Mouse (Mus musculus) hindbrain, postnatal 0 days (tissue): ENCODE measurements around the gene Zcchc8. TPM values are rescaled to one million over a fixed set of nuclear protein-coding genes. Genes with fewer than 3 reads are reported as not detected.

Experiments used
- ATAC-seq: fragments of 200-750 bp; cut with Nextera tagmentation; 2 replicates; pipeline ENCODE4 v1.8.0; 2017; ENCODE audit warnings: mild to moderate bottlenecking, moderate TSS enrichment, moderate library complexity
- DNase-seq: peaks from one replicate; pipeline ENCODE4 v3.0.0-alpha.2; 2015; ENCODE audit warnings: low spot score
- H3K27ac ChIP-seq: fragments of 300-500 bp; sonication (generic); 2 replicates; pipeline ENCODE4 v1.5.1; 2014; ENCODE audit warnings: mild to moderate bottlenecking
- H3K27me3 ChIP-seq: fragments of 300-500 bp; sonication (generic); 2 replicates; pipeline ENCODE4 v1.6.1; 2014; ENCODE audit warnings: low read length, mixed read lengths; ENCODE audit not compliant: insufficient read depth
- H3K36me3 ChIP-seq: fragments of 300-500 bp; sonication (generic); 2 replicates; pipeline ENCODE4 v1.6.1; 2014; ENCODE audit warnings: low read length, mixed read lengths; ENCODE audit not compliant: insufficient read depth
- H3K4me1 ChIP-seq: fragments of 300-500 bp; sonication (generic); 2 replicates; pipeline ENCODE4 v1.6.1; 2014; ENCODE audit warnings: antibody characterized with exemption, low read length, mixed read lengths; ENCODE audit not compliant: insufficient read depth
- H3K4me2 ChIP-seq: fragments of 300-500 bp; sonication (generic); 2 replicates; pipeline ENCODE4 v1.6.1; 2014; ENCODE audit warnings: low read depth, mild to moderate bottlenecking, low read length, moderate library complexity, mixed read lengths
- H3K4me3 ChIP-seq: fragments of 300-500 bp; sonication (generic); 2 replicates; pipeline ENCODE4 v1.5.1; 2014; ENCODE audit warnings: low read length
- H3K9ac ChIP-seq: fragments of 300-500 bp; sonication (generic); replicated peaks from 2 replicates; pipeline ENCODE4 v1.6.1; 2014; ENCODE audit warnings: mild to moderate bottlenecking, low read length, moderate library complexity, mixed read lengths
- H3K9me3 ChIP-seq: fragments of 300-500 bp; sonication (generic); 2 replicates; pipeline ENCODE4 v1.6.1; 2016; ENCODE audit warnings: low read length, mixed read lengths
- CTCF ChIP-seq: IDR thresholded peaks from 2 replicates; pipeline ENCODE4 v1.5.1; 2016; ENCODE audit warnings: antibody characterized with exemption, control low read depth, low read depth
- WGBS: fragments of 180-500 bp; shearing (Covaris S2); extraction: QIAGEN DNeasy Blood & Tissue Kit; methylation state at CpG from one replicate; pipeline ENCODE4 v1.1.7; 2014; 5-methylcytosine and 5-hydroxymethylcytosine counted together
- polyA plus RNA-seq: library from polyadenylated mRNA; unstranded; fragments of >200 nt; fragmentation: Nextera tagmentation; extraction: Ambion mirVana; gene quantifications from 2 replicates; pipeline ENCODE4 v1.2.1, GENCODE M21; 2015
- total RNA-seq: library from RNA; depleted of rRNA; stranded (reverse); fragments of >200 nt; gene quantifications from 2 replicates; pipeline ENCODE4 v1.2.3, GENCODE M21; 2014

The Zcchc8 gene
- total and polyA plus RNA-seq, 2 experiments from 2014 or later, result 23.9 to 40.0 TPM

- Histone ChIP-seq H3K27me3 (no peaks in the 10 kb centered on the region), H3K4me3 (no peak overlapping the region), H3K9me3 (no peaks in the 10 kb centered on the region), H3K36me3 (no peaks in the 10 kb centered on the region), H3K27ac (no peak overlapping the region), H3K4me1 (peaks cover 2% of the 10 kb centered on the region; the same call in 1 of the 2 replicates), H3K4me2 (no peak overlapping the region), H3K9ac (no peak overlapping the region)
- ATAC-seq (no peak), DNase-seq (no peak)
- no peak for TF ChIP-seq CTCF
- 83% methylated on average over 9 of the region's 9 CpGs for WGBS
These were observed 45.2 kb downstream of the Zcchc8 start for GRCm38 (mm10) chr5:123675717-123676116.

DNA sequence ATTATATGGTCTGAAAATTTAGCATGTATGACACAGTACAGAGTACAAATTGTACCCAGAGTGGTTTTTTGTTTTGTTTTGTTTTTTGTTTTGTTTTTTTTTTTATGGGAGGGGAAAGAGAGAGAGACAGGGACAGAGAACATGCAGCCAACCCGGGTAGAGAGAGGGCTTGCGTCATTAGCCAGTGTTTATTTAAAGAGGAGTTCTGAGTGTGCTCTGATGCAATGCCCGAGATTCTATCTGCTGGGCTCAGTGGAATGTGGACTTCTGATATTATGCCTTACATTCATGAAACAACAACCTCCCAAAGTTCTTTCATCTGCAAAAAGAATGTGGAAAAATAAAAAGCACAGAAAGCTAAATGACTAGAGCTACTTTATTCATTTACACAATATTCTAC lies 45.7 kb downstream of the Zcchc8 start:
- H3K27ac ChIP-seq, result no peak overlapping the region
- no peaks in the 10 kb centered on the region for H3K9me3 ChIP-seq
- TF ChIP-seq CTCF, result no peak
- peak; percentile 1 for DNase-seq
- no peaks in the 10 kb centered on the region; the same call in 1 of the 2 replicates for H3K4me1 ChIP-seq
- no peak overlapping the region for H3K4me3 ChIP-seq
- no peak overlapping the region for H3K9ac ChIP-seq
- no peaks in the 10 kb centered on the region for H3K27me3 ChIP-seq
- no peak overlapping the region for H3K4me2 ChIP-seq
- ATAC-seq, result no peak
- no peaks in the 10 kb centered on the region for H3K36me3 ChIP-seq
- 39% methylated on average over 3 of the region's 3 CpGs for WGBS

GRCm38 (mm10) chr5:123671473-123671820 lies 49.5 kb downstream of the Zcchc8 start:
- TF ChIP-seq CTCF, result no peak
- Histone ChIP-seq H3K27ac (peak overlapping the region; percentile 56; the same call in 1 of the 2 replicates), H3K4me1 (no peaks in the 10 kb centered on the region; the same call in 1 of the 2 replicates), H3K4me2 (no peak overlapping the region), H3K9ac (no peak overlapping the region), H3K36me3 (no peaks in the 10 kb centered on the region), H3K4me3 (no peak overlapping the region), H3K9me3 (no peaks in the 10 kb centered on the region), H3K27me3 (no peaks in the 10 kb centered on the region)
- no peak for DNase-seq
- 56% methylated on average over 3 of the region's 3 CpGs for WGBS
- ATAC-seq, result no peak

DNA sequence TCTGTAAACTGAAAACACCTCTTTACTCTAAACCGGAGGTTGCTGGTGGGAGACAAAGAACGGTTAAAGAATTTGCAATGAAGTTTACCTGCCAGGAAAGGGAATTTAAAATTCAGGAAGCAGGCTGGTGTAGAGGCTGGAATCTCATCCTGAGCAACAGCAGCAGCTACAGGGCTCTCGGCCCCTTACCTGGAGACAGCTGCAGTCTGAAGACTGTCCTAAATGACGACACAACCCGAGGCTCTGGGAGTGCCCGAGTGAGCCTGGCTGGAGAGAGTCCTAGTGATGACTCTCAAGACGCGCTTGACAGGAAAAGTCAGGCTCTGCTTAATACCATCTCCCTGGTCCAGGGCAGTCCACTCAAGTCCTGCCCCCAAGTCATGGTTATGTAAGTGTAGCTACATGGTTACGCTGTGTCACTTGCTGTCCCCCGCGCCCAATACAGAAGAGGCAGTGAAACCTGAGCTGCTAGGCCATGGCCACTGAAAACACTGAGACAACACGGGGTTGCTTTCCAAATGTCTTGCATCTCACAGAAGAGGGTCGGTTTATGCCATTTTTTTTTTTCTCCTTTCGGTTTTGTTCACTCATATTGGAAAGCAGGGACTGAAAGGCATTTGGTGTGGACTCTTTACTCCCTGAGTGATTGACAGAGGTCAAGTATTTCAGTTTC lies 50.0 kb downstream of the Zcchc8 start:
- no peak overlapping the region for H3K9ac ChIP-seq
- TF ChIP-seq CTCF, result no peak
- no peak overlapping the region for H3K4me3 ChIP-seq
- DNase-seq, result no peak
- no peaks in the 10 kb centered on the region for H3K27me3 ChIP-seq
- no peaks in the 10 kb centered on the region; the same call in 1 of the 2 replicates for H3K4me1 ChIP-seq
- H3K4me2 ChIP-seq, result no peak overlapping the region
- no peaks in the 10 kb centered on the region for H3K9me3 ChIP-seq
- no peak for ATAC-seq
- H3K27ac ChIP-seq, result peak overlapping the region; percentile 56; the same call in 1 of the 2 replicates
- 40% methylated on average over 14 of the region's 14 CpGs for WGBS
- H3K36me3 ChIP-seq, result no peaks in the 10 kb centered on the region

DNA sequence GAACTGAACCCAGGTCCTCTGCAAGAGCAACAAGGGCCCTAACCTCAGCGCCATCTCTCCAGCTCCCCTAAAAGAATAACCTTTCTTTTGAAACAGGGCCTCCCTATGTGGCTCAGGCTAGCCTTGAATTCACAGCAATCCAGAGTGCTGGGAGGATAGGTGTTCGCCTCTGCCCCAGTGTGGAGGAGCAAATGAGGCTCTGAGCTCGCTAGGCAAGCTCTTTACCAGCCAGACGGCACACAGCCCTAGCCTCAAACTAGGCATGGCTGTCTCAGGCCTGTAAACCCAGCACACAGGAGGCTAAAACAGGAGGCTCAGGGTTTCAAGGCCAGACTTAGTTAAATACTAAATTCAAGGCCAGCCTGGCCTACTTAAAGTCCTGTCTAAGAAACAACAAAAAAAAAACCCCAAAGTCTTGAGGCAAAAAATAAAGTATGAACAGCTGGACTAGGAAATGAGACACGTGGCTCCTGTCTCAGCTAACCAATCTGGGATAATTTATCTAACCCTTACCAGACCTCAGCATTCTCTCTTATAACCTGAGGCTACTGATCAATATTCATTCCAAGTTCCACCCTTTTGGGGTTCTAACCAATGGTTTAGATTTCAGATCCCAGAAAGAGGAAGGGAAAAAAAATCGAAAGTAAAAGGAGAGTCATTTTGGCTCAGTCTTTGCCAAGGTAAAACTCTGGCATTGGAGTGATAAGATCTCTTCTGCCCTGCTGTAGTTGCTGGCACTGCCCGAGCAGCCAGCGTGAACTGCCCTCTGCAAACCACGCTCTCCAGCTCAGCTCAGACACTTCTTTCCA lies 50.7 kb downstream of the Zcchc8 start:
- Histone ChIP-seq H3K4me2 (no peak overlapping the region), H3K4me1 (no peaks in the 10 kb centered on the region; the same call in 1 of the 2 replicates), H3K27ac (peak overlapping the region; percentile 56; the same call in 1 of the 2 replicates), H3K9me3 (no peaks in the 10 kb centered on the region), H3K4me3 (no peak overlapping the region), H3K9ac (no peak overlapping the region), H3K36me3 (no peaks in the 10 kb centered on the region), H3K27me3 (no peaks in the 10 kb centered on the region)
- TF ChIP-seq CTCF, result no peak
- ATAC-seq, result no peak
- 65% methylated on average over 9 of the region's 9 CpGs for WGBS
- DNase-seq, result no peak

- DNase-seq, result no peak
- Histone ChIP-seq H3K4me3 (no peak overlapping the region), H3K4me1 (no peaks in the 10 kb centered on the region), H3K9ac (no peak overlapping the region), H3K27ac (no peak overlapping the region), H3K36me3 (no peaks in the 10 kb centered on the region), H3K4me2 (no peak overlapping the region), H3K27me3 (no peaks in the 10 kb centered on the region), H3K9me3 (no peaks in the 10 kb centered on the region)
- WGBS, result 88% methylated on average over 12 of the region's 12 CpGs
- no peak for TF ChIP-seq CTCF
- no peak for ATAC-seq
These were observed 53.0 kb downstream of the Zcchc8 start for GRCm38 (mm10) chr5:123667915-123668314.
